Mouse (Mus musculus) gastrocnemius, postnatal 10 days (tissue): ENCODE measurements around the gene Apol8. TPM values are rescaled to one million over a fixed set of nuclear protein-coding genes. Genes with fewer than 3 reads are reported as not detected.
"Not testable (repeated sequence)": the region's sequence is repeated elsewhere in the genome, so short reads cannot be mapped to it uniquely, and the experiment has no call there.

ENCODE experiments used
- DNase-seq: peaks from one replicate; pipeline ENCODE4 v3.0.0; 2021; ENCODE audit warnings: mixed read lengths
- total RNA-seq, 2 experiments: library from RNA; stranded (reverse); gene quantifications; 2 replicates each; pipeline ENCODE4 v1.2.3; 2021

Gene Apol8
- total RNA-seq, 2 experiments from 2014 or later, result 0.61 TPM; not detected in 1

DNA sequence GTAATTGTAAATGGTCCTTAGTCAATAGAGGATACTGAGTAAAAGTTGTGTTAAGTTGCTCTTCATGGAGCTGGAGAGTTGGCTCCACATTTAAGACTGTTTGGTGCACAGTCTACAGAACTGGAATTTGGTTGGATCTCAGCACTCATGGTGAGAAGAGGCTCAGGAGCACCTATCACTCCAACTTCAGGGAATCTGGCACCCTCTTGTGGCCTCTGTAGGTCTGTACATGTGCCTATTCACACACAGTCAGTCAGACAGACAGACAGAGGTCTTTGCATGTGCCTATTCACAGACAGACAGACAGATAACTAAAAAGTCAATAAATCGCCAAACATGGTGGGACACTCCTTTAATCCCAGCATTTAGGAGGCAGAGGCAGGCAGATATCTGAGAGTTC lies 6.3 kb downstream of the Apol8 start:
- DNase-seq, result no peak

DNA sequence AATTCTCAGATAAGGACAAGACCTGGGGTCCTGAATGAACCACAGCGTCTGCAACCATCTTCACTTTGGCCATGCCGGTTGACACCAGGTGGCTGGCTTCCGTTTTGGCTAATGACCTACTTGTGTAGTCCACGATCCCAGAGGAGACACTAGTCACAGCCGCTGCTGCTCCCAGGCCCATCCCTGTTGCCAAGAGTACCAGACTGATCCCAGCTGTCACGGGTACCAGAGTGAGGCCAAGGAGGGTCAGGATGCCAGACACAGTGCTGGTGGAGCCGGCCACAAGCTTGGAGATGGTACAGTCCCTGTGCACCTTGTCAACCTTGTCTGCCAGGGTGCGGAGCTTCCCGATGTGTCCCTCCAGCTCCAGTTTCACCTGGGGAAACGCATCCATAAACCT lies 7.1 kb downstream of the Apol8 start:
- DNase-seq, result no peak

- DNase-seq, result no peak
These were observed 8.4 kb downstream of the Apol8 start for GRCm38 (mm10) chr15:77748414-77748813.

GRCm38 (mm10) chr15:77746326-77746725 lies 10.5 kb downstream of the Apol8 start:
- no peak for DNase-seq

DNA sequence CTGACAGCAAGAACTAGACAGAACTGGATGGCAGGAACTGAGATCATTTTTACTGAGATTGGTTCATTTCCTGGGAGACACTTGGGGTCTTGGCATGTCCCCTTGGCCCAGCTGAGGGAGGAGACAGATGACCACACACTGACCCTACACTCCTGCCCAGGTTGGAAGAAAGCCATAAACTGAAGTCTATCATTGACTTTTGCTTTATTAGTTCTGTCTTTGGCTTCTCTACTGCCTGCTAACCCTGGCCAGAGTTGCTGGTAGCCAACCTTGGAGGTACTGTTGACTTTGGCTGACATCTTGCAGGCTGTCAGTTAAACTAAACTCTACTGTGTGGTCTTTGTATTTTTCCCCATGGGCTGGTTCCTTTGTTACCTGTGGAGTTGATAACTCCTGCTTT lies 11.7 kb downstream of the Apol8 start:
- no peak for DNase-seq

DNA sequence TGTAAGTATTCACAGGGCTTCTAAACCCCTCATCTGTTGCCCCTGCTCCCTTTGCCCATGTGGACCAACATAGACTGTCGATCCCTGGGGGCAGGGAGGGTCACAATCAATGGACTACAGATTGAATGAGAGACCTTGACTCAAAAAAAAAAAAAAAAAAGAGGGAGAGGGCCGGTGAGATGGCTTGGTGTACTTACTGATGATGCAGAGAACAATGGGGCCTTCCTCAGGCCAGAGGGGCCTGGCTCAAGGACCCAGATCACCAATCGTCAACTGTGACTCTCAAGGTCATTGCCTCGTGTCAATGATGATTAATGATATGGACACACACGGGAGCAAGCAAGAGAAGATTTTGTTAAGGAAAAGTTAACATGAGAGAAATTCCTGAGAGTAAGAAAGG lies 12.2 kb downstream of the Apol8 start:
- DNase-seq, result no peak

- DNase-seq, result not testable (repeated sequence)
These were observed 15.2 kb downstream of the Apol8 start for GRCm38 (mm10) chr15:77741556-77741955.

DNA sequence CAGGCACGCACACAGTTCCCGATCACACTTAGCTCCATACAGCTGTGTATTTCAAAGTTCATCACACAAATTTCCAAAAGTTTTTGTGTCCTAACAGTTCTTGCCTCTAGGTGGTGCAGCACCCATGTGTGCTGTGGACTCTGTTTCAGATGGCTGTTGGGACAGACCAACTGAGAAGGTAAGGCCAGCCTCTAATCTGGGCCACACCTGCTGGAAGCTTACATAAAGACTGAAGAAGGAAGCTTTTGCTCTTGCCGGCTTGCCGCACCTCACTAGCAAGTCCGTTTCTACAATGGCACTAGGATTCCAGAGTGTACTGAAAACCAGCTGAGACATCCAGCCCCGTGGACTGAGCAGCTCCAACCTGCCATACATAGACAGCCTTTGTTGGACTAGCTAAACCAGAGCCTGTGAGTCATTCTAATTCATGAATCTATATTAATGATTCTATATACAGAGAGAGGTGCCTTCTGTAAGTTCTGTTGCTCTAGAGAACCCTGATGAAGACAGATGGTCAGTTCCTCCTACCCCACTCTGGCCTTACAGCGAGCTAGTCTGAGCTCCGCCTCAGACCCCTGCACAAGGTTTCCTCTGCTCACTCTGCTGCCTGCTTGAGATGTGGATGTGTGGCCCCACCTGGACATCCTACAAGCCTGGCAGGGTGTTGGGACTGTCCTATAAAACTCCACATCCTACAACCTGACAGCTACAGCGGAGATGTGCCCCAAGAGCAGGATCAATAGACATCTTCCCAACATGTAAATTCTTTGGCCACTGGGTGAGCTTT lies 16.1 kb downstream of the Apol8 start:
- DNase-seq, result no peak

- not testable (repeated sequence) for DNase-seq
These were observed 22.9 kb downstream of the Apol8 start for GRCm38 (mm10) chr15:77733903-77734302.

DNA sequence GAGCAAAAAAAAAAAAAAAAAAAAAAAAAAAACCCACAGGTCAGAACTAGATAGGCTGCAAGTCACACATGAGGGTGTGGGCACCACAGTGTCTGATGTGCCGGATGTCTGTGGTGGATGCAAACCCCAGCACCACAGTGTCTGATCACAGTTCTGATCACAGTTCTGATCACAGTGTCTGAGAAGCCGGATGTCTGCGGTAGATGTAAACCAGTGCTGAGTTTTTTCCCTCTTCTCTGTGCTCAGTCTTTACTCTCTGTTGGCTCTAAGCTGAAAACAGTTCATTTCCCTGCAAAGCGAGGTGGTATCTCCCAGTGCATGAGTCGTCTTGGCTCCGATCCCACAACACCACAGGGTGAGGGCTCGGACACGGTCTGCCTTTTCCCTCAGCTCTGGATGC lies 23.4 kb downstream of the Apol8 start:
- DNase-seq, result not testable (repeated sequence)

GRCm38 (mm10) chr15:77732851-77733250 lies 24.0 kb downstream of the Apol8 start:
- not testable (repeated sequence) for DNase-seq

DNA sequence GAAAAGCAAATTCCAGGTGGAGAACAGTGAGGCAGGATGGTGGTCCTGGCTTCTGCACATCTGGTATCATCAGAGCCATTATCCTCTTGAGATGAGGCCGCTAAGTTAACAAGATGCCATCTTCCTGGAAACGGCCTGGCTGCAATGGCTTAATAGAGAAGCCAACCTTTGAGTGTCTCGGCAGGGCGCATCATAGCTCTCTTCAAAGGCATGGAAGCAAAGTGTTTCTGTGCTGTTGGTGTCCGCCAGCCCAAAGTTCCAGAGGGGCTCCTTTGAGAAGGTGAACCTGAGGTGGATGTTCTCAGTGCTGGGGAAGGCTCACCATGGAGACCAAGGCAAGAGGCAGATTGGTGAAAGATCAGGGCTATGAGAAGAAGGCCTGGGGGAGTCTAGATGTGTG lies 25.2 kb downstream of the Apol8 start:
- DNase-seq, result no peak

DNA sequence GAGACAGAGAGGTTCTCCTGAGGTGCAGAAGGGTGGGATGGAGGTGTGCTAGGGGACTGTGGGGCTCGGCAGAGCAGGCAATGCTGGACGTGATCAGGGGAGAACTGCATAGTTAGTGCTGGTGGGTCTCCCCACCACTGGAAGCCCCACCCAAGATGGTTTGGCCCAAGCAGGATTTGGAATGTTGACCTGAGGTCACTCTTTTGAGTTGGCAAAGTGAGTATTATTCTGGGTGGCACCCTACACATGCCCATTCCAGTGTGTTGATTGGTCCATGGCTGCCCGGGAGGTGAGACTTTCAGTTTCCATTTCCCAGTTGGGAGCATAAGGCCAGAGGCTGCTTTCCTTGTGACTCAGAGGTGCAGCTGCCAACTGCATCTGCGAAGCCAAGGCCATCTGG lies 28.1 kb downstream of the Apol8 start, which contains the start of gene Apol9b:
TSS of gene Apol9b (plus strand) at position 301 of the 400 bp plus-strand sequence.
- DNase-seq, result not testable (repeated sequence)

DNA sequence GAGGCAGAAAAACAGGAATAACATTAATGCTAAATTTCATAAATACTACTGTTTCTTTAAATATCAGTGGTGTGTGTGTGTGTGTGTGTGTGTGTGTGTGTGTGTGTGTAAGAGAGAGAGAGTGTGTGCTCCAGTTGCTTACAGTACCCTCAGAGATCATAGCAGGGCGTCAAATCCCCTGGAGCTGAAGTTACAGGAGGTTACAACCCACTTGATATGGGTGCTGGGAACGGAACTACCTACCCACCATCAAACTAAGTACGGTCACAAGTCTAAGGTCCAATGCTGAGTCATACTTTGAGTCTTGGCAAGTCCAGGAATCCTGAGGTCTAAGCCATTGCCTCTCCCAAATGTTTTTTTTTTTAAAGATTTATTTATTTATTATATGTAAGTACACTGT lies 29.1 kb downstream of the Apol8 start:
- DNase-seq, result not testable (repeated sequence)

DNA sequence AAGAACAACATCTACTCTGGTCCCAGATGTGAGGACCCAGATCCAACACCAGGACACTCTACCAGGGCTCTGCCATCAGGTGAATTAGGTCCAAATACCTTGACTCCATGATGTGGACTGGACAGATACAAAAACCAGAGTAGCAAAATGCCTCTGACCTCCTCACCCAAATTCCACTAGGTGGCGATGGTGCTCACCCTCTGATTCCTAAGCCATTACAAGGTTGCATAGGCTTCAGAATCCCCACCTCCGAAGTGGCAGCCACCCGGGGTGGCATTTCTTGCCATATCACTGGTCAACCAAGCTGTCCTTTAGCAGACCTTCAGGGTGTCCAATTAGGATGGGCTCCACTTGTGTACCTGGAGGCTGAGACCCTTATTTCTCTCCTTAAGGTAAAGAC lies 29.7 kb downstream of the Apol8 start:
- not testable (repeated sequence) for DNase-seq

- not testable (repeated sequence) for DNase-seq
These were observed 31.3 kb downstream of the Apol8 start for GRCm38 (mm10) chr15:77725393-77726020.

DNA sequence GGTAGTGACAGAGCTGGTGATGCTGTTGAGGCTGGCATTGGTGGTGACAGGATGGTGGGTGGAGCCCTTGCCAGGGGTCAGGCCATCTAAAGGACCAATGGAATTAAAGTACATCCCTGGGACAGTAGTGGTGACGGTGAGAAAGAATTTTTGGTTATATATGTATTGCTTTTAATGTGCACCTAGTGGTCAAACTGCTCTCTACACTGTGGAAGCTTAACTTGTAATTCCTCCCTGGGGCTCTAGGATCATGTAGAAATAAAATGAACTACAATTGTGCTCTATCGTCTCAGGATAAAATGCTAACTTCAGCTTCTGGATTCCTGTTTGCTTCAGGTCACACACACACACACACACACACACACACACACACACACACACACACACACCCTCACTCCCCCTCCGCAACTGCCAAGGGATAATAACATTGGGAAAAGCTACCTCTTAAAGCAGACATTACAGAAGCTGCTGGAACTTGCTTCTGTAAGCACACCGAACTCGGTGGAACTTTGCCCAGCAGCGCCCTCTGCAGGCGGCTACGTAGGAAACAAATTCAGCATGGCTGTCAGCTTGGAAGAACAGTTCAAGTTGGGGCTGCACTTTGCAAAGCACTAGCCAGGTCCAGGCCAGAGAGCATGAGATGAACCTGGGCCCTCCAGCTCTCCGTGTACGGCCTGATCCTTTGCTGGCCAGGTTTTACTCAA lies 32.4 kb downstream of the Apol8 start:
- not testable (repeated sequence) for DNase-seq

GRCm38 (mm10) chr15:77721509-77721908 lies 35.3 kb downstream of the Apol8 start:
- DNase-seq, result not testable (repeated sequence)

DNA sequence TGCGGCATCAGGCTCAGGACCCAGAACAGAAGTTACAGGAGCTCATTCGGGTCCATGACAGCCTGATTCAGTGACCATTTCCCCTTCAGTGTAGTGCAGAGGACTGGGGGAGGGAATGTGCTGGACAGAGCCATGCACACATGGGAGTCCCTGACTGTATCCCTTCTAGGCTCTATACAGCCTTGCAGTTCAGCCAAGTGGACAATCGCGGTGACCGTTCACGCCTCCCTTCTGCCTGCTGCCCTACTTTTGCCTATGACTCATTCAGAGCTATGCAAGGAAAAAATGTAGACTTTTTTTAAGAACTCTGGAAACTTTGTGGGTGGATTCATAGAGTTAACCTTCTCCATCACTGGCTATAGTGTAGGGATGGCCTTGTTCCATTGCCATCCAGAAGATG lies 38.6 kb downstream of the Apol8 start:
- DNase-seq, result not testable (repeated sequence)

DNA sequence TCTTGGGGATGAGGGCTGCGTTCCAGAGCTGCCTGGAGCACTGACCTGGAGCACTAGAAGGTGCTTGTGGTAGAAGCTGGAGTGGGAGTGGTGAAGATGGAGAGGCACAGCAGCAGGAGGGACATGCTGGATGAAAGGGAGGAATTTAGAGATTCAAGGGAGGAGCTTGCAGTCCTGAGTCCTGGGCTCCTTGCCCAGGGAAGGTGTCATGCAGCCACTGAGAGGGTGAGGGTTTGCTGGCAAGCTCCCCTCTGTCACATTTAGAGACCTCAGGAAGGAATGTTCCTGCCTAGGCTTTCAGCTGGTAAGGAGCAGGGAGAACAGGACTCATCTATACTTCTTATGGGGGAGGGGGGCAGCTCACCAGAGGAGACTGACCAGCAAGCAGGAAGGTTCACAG lies 47.9 kb downstream of the Apol8 start:
- not testable (repeated sequence) for DNase-seq

- not testable (repeated sequence) for DNase-seq
These were observed 51.5 kb downstream of the Apol8 start for GRCm38 (mm10) chr15:77705306-77705705.

- DNase-seq, result not testable (repeated sequence)
These were observed 58.1 kb downstream of the Apol8 start, which contains the start of gene Apol7e for GRCm38 (mm10) chr15:77698656-77699055. Gene Apol7e (plus strand): TSS chr15:77698857.
